Mouse (Mus musculus): ENCODE results near the gene Cenpb. TPM values are rescaled to one million over a fixed set of nuclear protein-coding genes. Genes with fewer than 3 reads are reported as not detected.

Gene Cenpb
- polyA plus RNA-seq, 1 experiment from 2014 or later: 18.8 TPM

DNA sequence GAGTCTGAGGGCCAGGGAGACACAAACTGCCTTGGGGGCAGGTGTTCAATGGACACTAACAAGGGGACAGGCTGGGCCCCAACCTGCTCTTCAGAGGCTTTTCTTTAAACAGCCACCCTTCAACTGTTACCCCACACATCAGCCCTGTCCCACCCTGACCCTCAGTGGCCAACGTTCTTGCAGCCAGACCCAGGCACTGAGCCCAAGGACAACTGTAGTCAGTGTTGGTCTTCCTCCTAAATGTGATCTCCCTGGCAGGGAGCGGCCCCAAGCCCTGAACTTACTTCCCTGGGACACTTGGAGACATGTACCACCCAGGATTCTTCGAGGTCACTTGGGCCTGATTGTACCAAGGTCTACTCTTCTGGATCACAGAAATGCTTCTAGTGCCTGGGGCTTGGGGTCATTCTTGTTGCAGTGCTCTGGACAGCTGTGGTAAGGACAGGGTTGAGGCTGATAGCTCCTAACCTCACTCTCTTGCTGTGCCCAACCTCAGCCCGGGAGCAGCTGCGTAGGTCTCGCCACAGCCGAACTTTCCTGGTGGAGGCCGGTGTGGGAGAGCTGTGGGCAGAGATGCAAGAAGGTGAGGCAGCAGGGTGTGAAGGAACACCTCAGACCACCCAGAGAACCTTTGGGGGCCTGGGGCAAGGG, 38.4 kb downstream of the Cenpb start:
- H3K4me3 ChIP-seq: no peak overlapping the region
- H3K36me3 ChIP-seq: peaks cover 20% of the 10 kb centered on the region
- WGBS: 90% methylated on average over 8 of the region's 8 CpGs
- H3K4me2 ChIP-seq (replicated peaks): no peak overlapping the region
- no peak for ATAC-seq (replicated peaks)
- H3K4me1 ChIP-seq: no peaks in the 10 kb centered on the region
- no peaks in the 10 kb centered on the region for H3K9me3 ChIP-seq
- H3K27me3 ChIP-seq: no peaks in the 10 kb centered on the region
- no peak overlapping the region for H3K27ac ChIP-seq (replicated peaks)
- no peak overlapping the region for H3K9ac ChIP-seq (replicated peaks)

DNA sequence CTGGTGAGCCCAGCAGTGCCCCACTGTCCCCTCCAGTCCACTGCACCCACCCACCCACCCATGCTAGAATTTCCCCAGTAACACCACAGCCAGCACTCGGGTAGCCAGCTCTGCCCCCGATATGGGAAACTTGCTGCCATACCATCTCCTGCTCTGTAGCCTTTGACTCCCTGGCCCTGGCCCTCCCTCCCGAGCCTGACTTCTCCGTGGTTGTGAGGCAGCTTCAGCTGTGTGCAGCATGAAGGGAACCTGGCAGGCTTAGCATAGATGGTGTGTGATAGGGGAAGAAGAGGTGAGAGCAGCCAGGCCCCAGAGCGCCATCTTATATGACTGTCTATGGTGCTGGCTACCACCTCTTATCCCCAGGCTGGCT, 39.3 kb downstream of the Cenpb start:
- no peak overlapping the region for H3K27ac ChIP-seq (replicated peaks)
- no peaks in the 10 kb centered on the region for H3K9me3 ChIP-seq
- H3K4me1 ChIP-seq: no peaks in the 10 kb centered on the region
- no peak for ATAC-seq (replicated peaks)
- no peaks in the 10 kb centered on the region for H3K27me3 ChIP-seq
- H3K4me3 ChIP-seq: no peak overlapping the region
- peaks cover 16% of the 10 kb centered on the region for H3K36me3 ChIP-seq
- WGBS: 74% methylated on average over 5 of the region's 5 CpGs
- H3K9ac ChIP-seq (replicated peaks): no peak overlapping the region
- H3K4me2 ChIP-seq (replicated peaks): no peak overlapping the region

DNA sequence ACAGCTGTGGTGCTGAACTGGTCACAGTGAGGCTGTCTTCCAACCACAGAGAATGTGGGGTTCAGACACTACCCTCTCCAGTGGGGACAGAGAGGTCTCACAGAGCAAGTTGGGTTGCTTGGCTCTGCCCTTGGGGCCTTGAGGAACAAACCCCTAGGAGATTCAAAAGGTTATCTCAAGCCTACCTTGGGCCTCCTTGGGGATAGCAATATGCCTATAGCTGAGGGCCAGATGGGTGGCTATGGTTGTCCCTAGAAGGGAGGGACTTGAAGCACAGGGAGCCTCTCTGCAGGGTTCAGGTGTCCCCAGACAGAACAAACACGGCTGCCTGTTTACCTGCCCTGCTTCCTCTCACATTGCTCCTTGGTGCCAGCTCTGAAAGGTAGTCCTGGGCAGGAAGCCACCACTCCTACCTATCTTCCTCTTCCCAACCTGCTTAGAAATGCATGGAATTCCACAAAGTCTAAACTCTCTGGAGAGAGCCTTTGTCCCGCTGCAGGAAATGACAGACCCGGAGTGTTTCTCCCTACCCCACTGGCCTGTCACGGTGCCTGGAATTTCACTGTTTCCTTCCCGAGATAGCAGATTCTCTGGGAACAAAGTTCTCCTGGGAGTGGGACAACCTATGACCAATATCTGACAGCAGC, 39.9 kb downstream of the Cenpb start:
- ATAC-seq (replicated peaks): no peak
- H3K4me1 ChIP-seq: no peaks in the 10 kb centered on the region
- H3K27me3 ChIP-seq: no peaks in the 10 kb centered on the region
- 65% methylated on average over 5 of the region's 5 CpGs for WGBS
- no peak overlapping the region for H3K9ac ChIP-seq (replicated peaks)
- H3K36me3 ChIP-seq: peaks cover 14% of the 10 kb centered on the region
- no peaks in the 10 kb centered on the region for H3K9me3 ChIP-seq
- no peak overlapping the region for H3K27ac ChIP-seq (replicated peaks)
- H3K4me3 ChIP-seq: no peak overlapping the region
- no peak overlapping the region for H3K4me2 ChIP-seq (replicated peaks)

DNA sequence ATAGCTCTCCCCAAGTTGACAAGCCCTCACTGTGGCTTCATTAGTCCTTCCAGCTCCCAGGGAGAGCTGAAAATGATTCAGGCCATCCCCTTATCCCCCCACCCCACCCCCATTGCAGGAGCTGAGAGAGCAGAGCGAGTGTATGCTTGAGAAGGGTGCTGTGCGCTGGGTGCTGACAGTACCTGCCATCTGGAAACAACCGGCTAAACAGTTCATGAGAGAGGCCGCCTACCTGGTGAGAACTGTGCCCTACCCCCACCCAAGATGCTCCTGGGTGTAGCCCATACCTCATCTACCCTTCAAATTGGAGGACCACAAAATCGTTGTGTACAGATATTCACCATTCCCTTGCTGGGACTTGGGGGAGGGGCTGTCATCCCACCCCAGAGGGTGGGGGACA, 40.6 kb downstream of the Cenpb start:
- Histone ChIP-seq H3K27ac (replicated peaks) (no peak overlapping the region), H3K9ac (replicated peaks) (no peak overlapping the region), H3K9me3 (no peaks in the 10 kb centered on the region), H3K36me3 (peaks cover 7% of the 10 kb centered on the region; the same call in 1 of the 2 replicates), H3K4me1 (no peaks in the 10 kb centered on the region), H3K27me3 (no peaks in the 10 kb centered on the region), H3K4me2 (replicated peaks) (no peak overlapping the region), H3K4me3 (no peak overlapping the region)
- no peak for ATAC-seq (replicated peaks)
- WGBS: 89% methylated on average over 5 of the region's 5 CpGs

DNA sequence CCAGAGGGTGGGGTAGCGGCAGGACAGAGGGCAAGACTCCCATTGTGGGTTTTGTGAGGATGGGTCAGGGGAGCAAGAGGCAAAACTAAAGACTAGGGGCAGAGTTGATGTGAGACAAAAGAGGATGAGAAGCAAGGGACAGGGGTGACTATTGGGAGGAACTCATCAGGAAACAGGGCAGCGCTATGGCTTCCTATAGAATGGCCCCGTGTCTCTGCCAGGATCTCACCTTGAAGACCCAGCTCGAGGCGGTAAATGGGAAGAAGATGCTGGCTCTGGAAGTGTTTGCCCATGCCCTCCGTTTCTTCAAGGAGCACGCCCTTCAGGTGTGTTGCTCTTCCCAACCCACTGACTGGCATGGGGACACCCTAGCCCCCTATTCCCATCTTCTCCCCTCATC, 41.1 kb downstream of the Cenpb start:
- Histone ChIP-seq H3K4me2 (replicated peaks) (no peak overlapping the region), H3K27me3 (no peaks in the 10 kb centered on the region), H3K27ac (replicated peaks) (no peak overlapping the region), H3K4me3 (no peak overlapping the region), H3K9me3 (no peaks in the 10 kb centered on the region), H3K36me3 (peaks cover 5% of the 10 kb centered on the region; the same call in 1 of the 2 replicates), H3K4me1 (no peaks in the 10 kb centered on the region), H3K9ac (replicated peaks) (no peak overlapping the region)
- 91% methylated on average over 7 of the region's 7 CpGs for WGBS
- ATAC-seq (replicated peaks): no peak

DNA sequence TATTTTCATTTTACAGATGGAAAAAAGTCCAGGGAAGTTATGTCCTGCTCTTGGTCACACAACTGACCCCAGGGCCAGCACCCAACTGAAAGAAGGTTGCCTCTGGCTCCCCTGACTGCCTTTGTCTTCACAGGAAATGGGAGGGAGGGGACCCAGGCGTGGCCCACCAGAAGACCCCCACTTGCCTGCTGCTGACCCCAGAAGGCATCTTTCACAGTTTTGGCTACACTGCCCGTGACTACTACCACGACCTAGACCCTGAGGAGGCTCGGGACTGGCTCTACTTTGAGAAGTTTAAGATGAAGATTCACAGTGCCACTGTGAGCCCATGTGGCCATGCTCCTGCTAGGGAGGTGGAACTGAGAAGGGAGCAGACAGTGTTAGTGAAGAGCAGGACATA, 41.6 kb downstream of the Cenpb start:
- Histone ChIP-seq H3K9me3 (no peaks in the 10 kb centered on the region), H3K27me3 (no peaks in the 10 kb centered on the region), H3K9ac (replicated peaks) (no peak overlapping the region), H3K4me2 (replicated peaks) (no peak overlapping the region), H3K27ac (replicated peaks) (no peak overlapping the region), H3K4me1 (no peaks in the 10 kb centered on the region), H3K4me3 (no peak overlapping the region), H3K36me3 (peaks cover 1% of the 10 kb centered on the region; the same call in 1 of the 2 replicates)
- ATAC-seq (replicated peaks): no peak
- 86% methylated on average over 4 of the region's 4 CpGs for WGBS

DNA sequence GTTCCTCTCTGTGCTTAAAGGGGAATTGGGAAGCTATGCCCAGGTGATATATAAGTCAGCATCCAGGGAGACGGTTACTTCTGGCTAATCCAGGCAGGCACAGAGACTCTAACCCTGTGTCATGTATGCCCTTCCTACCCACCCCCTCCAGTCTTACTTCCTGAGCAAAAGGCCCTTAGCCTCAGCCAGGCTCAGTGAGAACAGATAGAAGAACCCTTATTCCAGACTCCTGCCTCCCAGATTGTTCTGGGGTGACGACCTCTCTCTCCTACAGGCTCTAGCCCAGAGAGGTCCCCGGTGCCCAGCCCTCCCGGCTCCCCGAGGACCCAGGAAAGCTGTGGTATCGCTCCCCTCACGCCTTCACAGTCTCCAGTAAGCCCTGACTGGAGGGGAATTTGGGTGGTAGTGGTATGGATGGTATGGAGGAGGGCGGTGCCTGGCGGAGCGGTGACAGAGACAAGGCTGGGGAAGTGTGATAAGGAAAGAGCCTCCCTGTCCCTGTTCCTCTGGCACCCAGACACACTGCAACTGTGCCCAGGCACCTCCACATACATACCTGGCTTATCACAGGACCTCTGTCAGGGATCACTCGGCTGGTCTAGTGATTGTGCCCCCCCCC, 44.2 kb downstream of the Cenpb start:
- no peaks in the 10 kb centered on the region for H3K27me3 ChIP-seq
- no peak overlapping the region for H3K9ac ChIP-seq (replicated peaks)
- WGBS: 83% methylated on average over 11 of the region's 11 CpGs
- no peak overlapping the region for H3K27ac ChIP-seq (replicated peaks)
- no peak overlapping the region for H3K4me2 ChIP-seq (replicated peaks)
- H3K36me3 ChIP-seq: no peaks in the 10 kb centered on the region
- no peak for ATAC-seq (replicated peaks)
- H3K4me3 ChIP-seq: no peak overlapping the region
- H3K9me3 ChIP-seq: no peaks in the 10 kb centered on the region
- no peaks in the 10 kb centered on the region for H3K4me1 ChIP-seq

DNA sequence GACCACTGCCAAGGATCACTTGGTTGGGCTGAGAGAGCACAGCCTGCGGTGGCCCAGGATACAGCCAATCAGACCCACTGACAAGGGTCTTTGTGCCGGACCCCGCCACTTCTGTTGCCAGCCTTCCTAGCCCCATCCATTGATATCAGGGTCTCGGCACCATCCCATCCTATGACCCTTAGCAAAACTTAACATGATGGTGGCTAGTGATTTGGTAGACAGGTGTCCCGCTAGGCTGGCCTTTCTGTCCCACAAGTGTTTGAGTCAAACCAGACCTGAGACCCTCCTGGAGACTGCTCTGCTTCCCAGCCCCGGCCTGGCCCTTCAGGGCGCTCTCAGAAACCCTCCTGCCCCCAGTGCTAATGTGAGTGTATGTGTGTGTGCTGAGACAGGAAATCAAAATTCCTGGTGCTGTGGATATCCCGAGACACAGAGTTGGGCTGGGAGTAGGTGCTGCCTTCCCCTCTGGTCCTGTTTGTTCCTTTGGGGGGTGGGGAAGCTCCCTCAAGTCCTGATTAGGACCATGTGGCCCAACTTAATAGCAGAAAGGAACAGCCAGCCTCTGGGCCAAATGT, 45.0 kb downstream of the Cenpb start:
- H3K27me3 ChIP-seq: no peaks in the 10 kb centered on the region
- H3K4me1 ChIP-seq: no peaks in the 10 kb centered on the region
- ATAC-seq (replicated peaks): no peak
- no peak overlapping the region for H3K4me3 ChIP-seq
- H3K27ac ChIP-seq (replicated peaks): no peak overlapping the region
- 88% methylated on average over 8 of the region's 8 CpGs for WGBS
- no peak overlapping the region for H3K4me2 ChIP-seq (replicated peaks)
- no peaks in the 10 kb centered on the region for H3K36me3 ChIP-seq
- H3K9me3 ChIP-seq: no peaks in the 10 kb centered on the region
- no peak overlapping the region for H3K9ac ChIP-seq (replicated peaks)

DNA sequence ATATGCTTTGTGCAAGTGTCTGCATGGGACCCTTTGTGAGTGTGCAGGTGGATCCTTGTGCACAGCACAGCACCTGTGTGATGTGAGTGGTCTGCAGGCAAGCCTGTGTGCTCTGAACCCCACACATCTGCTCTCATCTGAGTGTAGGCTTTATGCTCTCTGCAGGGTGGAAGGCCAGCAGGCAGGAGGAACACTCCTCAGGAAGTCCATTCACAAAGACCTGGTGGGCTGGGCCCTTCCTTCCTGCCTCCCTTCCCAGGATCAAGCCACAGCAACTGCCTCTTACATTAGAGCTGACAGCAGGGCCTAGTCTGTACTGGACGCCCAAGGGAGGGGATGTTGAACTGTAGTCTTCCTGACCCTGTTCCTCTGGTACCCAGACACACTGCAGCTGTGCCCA, 45.5 kb downstream of the Cenpb start:
- no peak overlapping the region for H3K9ac ChIP-seq (replicated peaks)
- H3K36me3 ChIP-seq: no peaks in the 10 kb centered on the region
- 67% methylated on average over 1 of the region's 1 CpGs for WGBS
- H3K9me3 ChIP-seq: no peaks in the 10 kb centered on the region
- ATAC-seq (replicated peaks): 0 out of 2 replicates have a peak, but pooled peaks have one; percentile 16
- H3K27ac ChIP-seq (replicated peaks): no peak overlapping the region
- H3K4me1 ChIP-seq: no peaks in the 10 kb centered on the region
- H3K27me3 ChIP-seq: no peaks in the 10 kb centered on the region
- no peak overlapping the region for H3K4me2 ChIP-seq (replicated peaks)
- no peak overlapping the region for H3K4me3 ChIP-seq

DNA sequence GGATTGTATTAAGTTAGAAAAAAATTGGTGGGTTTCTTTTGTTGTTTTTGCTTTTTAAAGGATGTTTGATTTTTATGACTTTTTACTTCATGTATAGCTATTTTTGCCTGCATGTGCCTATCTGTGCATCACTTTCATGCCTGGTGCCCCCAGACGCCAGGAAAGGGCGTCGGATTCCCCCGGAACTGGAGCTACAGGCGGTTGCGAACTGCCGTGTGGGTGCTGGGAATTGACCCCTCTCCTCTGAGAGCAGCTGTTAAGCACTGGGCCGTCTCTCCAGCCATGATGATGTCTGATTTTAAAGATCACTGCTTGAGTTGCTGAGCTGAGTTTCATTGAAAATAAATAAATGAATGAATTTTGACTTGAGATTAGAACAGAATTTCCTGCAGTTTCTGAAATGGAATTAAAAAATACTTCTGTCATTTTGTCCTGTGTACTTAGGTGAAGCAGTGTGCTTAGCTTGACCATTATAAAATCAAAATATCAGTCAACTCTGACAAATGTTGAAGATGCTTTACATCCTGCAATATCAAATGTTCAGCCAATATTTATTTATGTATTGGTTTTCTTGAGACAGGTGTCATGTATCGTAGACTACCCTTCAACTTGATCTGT, 46.8 kb downstream of the Cenpb start, which contains the start of gene Gm11037:
Gm11037 (plus strand) TSS at position 568 of the 618 bp plus-strand sequence.
- WGBS: 88% methylated on average over 9 of the region's 9 CpGs
- no peak within 1 kb of the TSS for H3K9ac ChIP-seq (replicated peaks)

DNA sequence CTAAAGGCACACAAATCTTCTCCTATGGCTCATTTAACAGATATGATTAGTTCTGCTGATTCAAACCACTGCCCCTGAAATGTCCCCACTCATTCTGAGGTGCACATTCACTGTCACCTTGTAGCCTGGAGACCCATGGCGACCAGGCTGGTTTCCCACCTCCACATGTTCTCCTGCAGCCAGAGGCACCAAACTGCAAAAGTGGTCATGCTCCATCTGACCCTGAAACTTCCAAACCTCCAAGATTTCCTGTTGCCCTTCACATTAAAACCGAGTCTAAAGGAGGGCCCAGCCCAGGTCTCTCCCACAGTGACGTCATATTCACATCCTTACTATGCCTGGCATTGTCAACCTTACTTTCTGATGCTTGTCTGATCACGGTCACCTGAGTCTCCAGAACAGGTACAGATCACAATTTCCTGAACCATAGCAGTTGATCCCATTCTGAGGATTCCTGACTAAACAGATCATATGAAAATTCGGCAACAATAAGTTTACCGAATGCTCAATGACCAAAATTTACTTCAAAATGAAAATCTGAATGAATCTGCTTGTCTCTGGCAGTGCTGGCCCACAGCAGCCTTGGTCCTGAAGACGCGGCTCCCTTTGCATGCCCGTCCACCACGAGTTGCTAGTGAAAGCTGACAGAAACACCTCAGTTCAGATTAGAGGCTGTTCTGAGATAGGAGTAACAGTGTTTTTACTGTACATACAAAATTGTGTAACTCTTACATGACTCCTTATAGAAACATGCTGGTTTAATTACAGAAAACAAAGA, 47.6 kb downstream of the Cenpb start:
- no peak overlapping the region for H3K4me3 ChIP-seq
- H3K27ac ChIP-seq (replicated peaks): no peak overlapping the region
- H3K9ac ChIP-seq (replicated peaks): no peak overlapping the region
- H3K36me3 ChIP-seq: no peaks in the 10 kb centered on the region
- no peaks in the 10 kb centered on the region for H3K27me3 ChIP-seq
- no peak for ATAC-seq (replicated peaks)
- no peak overlapping the region for H3K4me2 ChIP-seq (replicated peaks)
- WGBS: 84% methylated on average over 10 of the region's 10 CpGs
- no peaks in the 10 kb centered on the region for H3K9me3 ChIP-seq
- H3K4me1 ChIP-seq: peaks cover 3% of the 10 kb centered on the region

More for the DNA sequence above, 46.8 kb downstream of the Cenpb start, which contains the start of gene Gm11037:
- Histone ChIP-seq H3K27me3 (no peaks in the 10 kb centered on the region), H3K4me3 (no peak within 1 kb of the TSS), H3K9me3 (no peaks in the 10 kb centered on the region), H3K27ac (replicated peaks) (no peak within 1 kb of the TSS), H3K4me1 (no peaks in the 10 kb centered on the region), H3K4me2 (replicated peaks) (no peak within 1 kb of the TSS), H3K36me3 (no peaks in the 10 kb centered on the region)
- no peak for ATAC-seq (replicated peaks)

All from forebrain, embryonic 15.5 days (tissue).